Mouse (Mus musculus): ENCODE measurements at regions not wholly inside any gene's neighbourhood (a gene's known extent, or its start where the extent isn't known, plus 50 kb on each side); places are given as distances from the start of the nearest gene placed in this dataset.

- no peak overlapping the region for H3K4me3 ChIP-seq (ENCODE audit: low read depth, low read length)
These were observed 539.2 kb downstream of the Gm19410 start for GRCm38 (mm10) chr8:36304809-36305208.

GRCm38 (mm10) chr8:36306336-36306735, 540.7 kb downstream of the Gm19410 start:
- no peaks in the 10 kb centered on the region for H3K27me3 ChIP-seq (replicated peaks; ENCODE audit: control insufficient read depth, insufficient read depth, low read length)
- H3K4me3 ChIP-seq (ENCODE audit: low read depth, low read length), result no peak overlapping the region
- no peaks in the 10 kb centered on the region for H3K36me3 ChIP-seq (ENCODE audit: control insufficient read depth, insufficient read depth, low read length)
- H3K4me2 ChIP-seq (ENCODE audit: low read length), result no peak overlapping the region
- no peak for ATAC-seq (replicated peaks; ENCODE audit: low FRiP score, low TSS enrichment, low read depth)
- DNase-seq (ENCODE audit: low spot score), result no peak
- WGBS, result 80% methylated on average over 4 of the region's 4 CpGs
- no peaks in the 10 kb centered on the region for H3K9me3 ChIP-seq (ENCODE audit: control insufficient read depth, low read length)
- H3K4me1 ChIP-seq (replicated peaks; ENCODE audit: control insufficient read depth, insufficient read depth, low read length), result no peaks in the 10 kb centered on the region
- no peak overlapping the region for H3K27ac ChIP-seq (ENCODE audit: low read depth)
- H3K9ac ChIP-seq (ENCODE audit: low read length), result no peak overlapping the region

More at GRCm38 (mm10) chr8:36304809-36305208, 539.2 kb downstream of the Gm19410 start:
- H3K9me3 ChIP-seq (ENCODE audit: control insufficient read depth, low read length), result no peaks in the 10 kb centered on the region
- no peaks in the 10 kb centered on the region for H3K36me3 ChIP-seq (ENCODE audit: control insufficient read depth, insufficient read depth, low read length)
- DNase-seq (ENCODE audit: low spot score) (no peak), ATAC-seq (replicated peaks; ENCODE audit: low FRiP score, low TSS enrichment, low read depth) (no peak)
- H3K27ac ChIP-seq (ENCODE audit: low read depth), result no peak overlapping the region
- H3K27me3 ChIP-seq (replicated peaks; ENCODE audit: control insufficient read depth, insufficient read depth, low read length), result no peaks in the 10 kb centered on the region
- H3K9ac ChIP-seq (ENCODE audit: low read length), result no peak overlapping the region
- 89% methylated on average over 10 of the region's 10 CpGs for whole genome bisulfite sequencing
- no peaks in the 10 kb centered on the region for H3K4me1 ChIP-seq (replicated peaks; ENCODE audit: control insufficient read depth, insufficient read depth, low read length)
- no peak overlapping the region for H3K4me2 ChIP-seq (ENCODE audit: low read length)

- DNase-seq (ENCODE audit: low spot score) (no peak), ATAC-seq (replicated peaks; ENCODE audit: low FRiP score, low TSS enrichment, low read depth) (no peak)
- Histone ChIP-seq H3K4me1 (replicated peaks; ENCODE audit: control insufficient read depth, insufficient read depth, low read length) (no peaks in the 10 kb centered on the region), H3K4me3 (ENCODE audit: low read depth, low read length) (no peak overlapping the region), H3K36me3 (ENCODE audit: control insufficient read depth, insufficient read depth, low read length) (no peaks in the 10 kb centered on the region), H3K4me2 (ENCODE audit: low read length) (no peak overlapping the region), H3K9ac (ENCODE audit: low read length) (no peak overlapping the region), H3K27me3 (replicated peaks; ENCODE audit: control insufficient read depth, insufficient read depth, low read length) (no peaks in the 10 kb centered on the region), H3K27ac (ENCODE audit: low read depth) (no peak overlapping the region), H3K9me3 (ENCODE audit: control insufficient read depth, low read length) (no peaks in the 10 kb centered on the region)
- 83% methylated on average over 8 of the region's 8 CpGs for WGBS
These were observed 541.9 kb downstream of the Gm19410 start for GRCm38 (mm10) chr8:36307496-36307895.

GRCm38 (mm10) chr8:36308056-36308455, 542.5 kb downstream of the Gm19410 start:
- DNase-seq (ENCODE audit: low spot score) (no peak), ATAC-seq (replicated peaks; ENCODE audit: low FRiP score, low TSS enrichment, low read depth) (no peak)
- no peak overlapping the region for H3K9ac ChIP-seq (ENCODE audit: low read length)
- no peak overlapping the region for H3K4me2 ChIP-seq (ENCODE audit: low read length)
- no peak overlapping the region for H3K27ac ChIP-seq (ENCODE audit: low read depth)
- no peaks in the 10 kb centered on the region for H3K4me1 ChIP-seq (replicated peaks; ENCODE audit: control insufficient read depth, insufficient read depth, low read length)
- no peaks in the 10 kb centered on the region for H3K9me3 ChIP-seq (ENCODE audit: control insufficient read depth, low read length)
- no peaks in the 10 kb centered on the region for H3K36me3 ChIP-seq (ENCODE audit: control insufficient read depth, insufficient read depth, low read length)
- H3K27me3 ChIP-seq (replicated peaks; ENCODE audit: control insufficient read depth, insufficient read depth, low read length), result no peaks in the 10 kb centered on the region
- 72% methylated on average over 2 of the region's 2 CpGs for WGBS
- no peak overlapping the region for H3K4me3 ChIP-seq (ENCODE audit: low read depth, low read length)

- Histone ChIP-seq H3K9me3 (ENCODE audit: control insufficient read depth, low read length) (no peaks in the 10 kb centered on the region), H3K9ac (ENCODE audit: low read length) (no peak overlapping the region), H3K4me1 (replicated peaks; ENCODE audit: control insufficient read depth, insufficient read depth, low read length) (no peaks in the 10 kb centered on the region), H3K36me3 (ENCODE audit: control insufficient read depth, insufficient read depth, low read length) (no peaks in the 10 kb centered on the region), H3K27ac (ENCODE audit: low read depth) (no peak overlapping the region), H3K4me2 (ENCODE audit: low read length) (no peak overlapping the region), H3K4me3 (ENCODE audit: low read depth, low read length) (no peak overlapping the region), H3K27me3 (replicated peaks; ENCODE audit: control insufficient read depth, insufficient read depth, low read length) (no peaks in the 10 kb centered on the region)
- ATAC-seq (replicated peaks; ENCODE audit: low FRiP score, low TSS enrichment, low read depth), result no peak
- DNase-seq (ENCODE audit: low spot score), result no peak
- WGBS, result 85% methylated on average over 6 of the region's 6 CpGs
These were observed 543.7 kb downstream of the Gm19410 start for GRCm38 (mm10) chr8:36309326-36309725.

- Histone ChIP-seq H3K27ac (ENCODE audit: low read depth) (no peak overlapping the region), H3K27me3 (replicated peaks; ENCODE audit: control insufficient read depth, insufficient read depth, low read length) (no peaks in the 10 kb centered on the region), H3K36me3 (ENCODE audit: control insufficient read depth, insufficient read depth, low read length) (no peaks in the 10 kb centered on the region), H3K9me3 (ENCODE audit: control insufficient read depth, low read length) (no peaks in the 10 kb centered on the region), H3K9ac (ENCODE audit: low read length) (no peak overlapping the region), H3K4me1 (replicated peaks; ENCODE audit: control insufficient read depth, insufficient read depth, low read length) (no peaks in the 10 kb centered on the region), H3K4me3 (ENCODE audit: low read depth, low read length) (no peak overlapping the region), H3K4me2 (ENCODE audit: low read length) (no peak overlapping the region)
- ATAC-seq (replicated peaks; ENCODE audit: low FRiP score, low TSS enrichment, low read depth) (no peak), DNase-seq (ENCODE audit: low spot score) (no peak)
- WGBS, result 77% methylated on average over 10 of the region's 10 CpGs
These were observed 544.4 kb downstream of the Gm19410 start for GRCm38 (mm10) chr8:36309952-36310351.

GRCm38 (mm10) chr8:36311734-36312133, 546.1 kb downstream of the Gm19410 start:
- Histone ChIP-seq H3K27me3 (replicated peaks; ENCODE audit: control insufficient read depth, insufficient read depth, low read length) (no peaks in the 10 kb centered on the region), H3K9me3 (ENCODE audit: control insufficient read depth, low read length) (no peaks in the 10 kb centered on the region), H3K27ac (ENCODE audit: low read depth) (no peak overlapping the region), H3K4me3 (ENCODE audit: low read depth, low read length) (no peak overlapping the region), H3K9ac (ENCODE audit: low read length) (no peak overlapping the region), H3K4me2 (ENCODE audit: low read length) (no peak overlapping the region), H3K4me1 (replicated peaks; ENCODE audit: control insufficient read depth, insufficient read depth, low read length) (no peaks in the 10 kb centered on the region), H3K36me3 (ENCODE audit: control insufficient read depth, insufficient read depth, low read length) (no peaks in the 10 kb centered on the region)
- no peak for DNase-seq (ENCODE audit: low spot score)
- no peak for ATAC-seq (replicated peaks; ENCODE audit: low FRiP score, low TSS enrichment, low read depth)
- 74% methylated on average over 5 of the region's 5 CpGs for WGBS

GRCm38 (mm10) chr8:36312963-36313362, 547.4 kb downstream of the Gm19410 start:
- no peak overlapping the region for H3K9ac ChIP-seq (ENCODE audit: low read length)
- ATAC-seq (replicated peaks; ENCODE audit: low FRiP score, low TSS enrichment, low read depth) (no peak), DNase-seq (ENCODE audit: low spot score) (no peak)
- no peaks in the 10 kb centered on the region for H3K9me3 ChIP-seq (ENCODE audit: control insufficient read depth, low read length)
- no peaks in the 10 kb centered on the region for H3K27me3 ChIP-seq (replicated peaks; ENCODE audit: control insufficient read depth, insufficient read depth, low read length)
- no peaks in the 10 kb centered on the region for H3K36me3 ChIP-seq (ENCODE audit: control insufficient read depth, insufficient read depth, low read length)
- WGBS, result 74% methylated on average over 3 of the region's 3 CpGs
- H3K27ac ChIP-seq (ENCODE audit: low read depth), result no peak overlapping the region
- no peaks in the 10 kb centered on the region for H3K4me1 ChIP-seq (replicated peaks; ENCODE audit: control insufficient read depth, insufficient read depth, low read length)
- H3K4me2 ChIP-seq (ENCODE audit: low read length), result no peak overlapping the region
- no peak overlapping the region for H3K4me3 ChIP-seq (ENCODE audit: low read depth, low read length)

GRCm38 (mm10) chr8:36318396-36318795, 552.8 kb downstream of the Gm19410 start:
- WGBS, result 79% methylated on average over 2 of the region's 2 CpGs
- Histone ChIP-seq H3K4me2 (ENCODE audit: low read length) (no peak overlapping the region), H3K27ac (ENCODE audit: low read depth) (no peak overlapping the region), H3K4me1 (replicated peaks; ENCODE audit: control insufficient read depth, insufficient read depth, low read length) (no peaks in the 10 kb centered on the region), H3K4me3 (ENCODE audit: low read depth, low read length) (no peak overlapping the region), H3K27me3 (replicated peaks; ENCODE audit: control insufficient read depth, insufficient read depth, low read length) (no peaks in the 10 kb centered on the region), H3K9ac (ENCODE audit: low read length) (no peak overlapping the region), H3K9me3 (ENCODE audit: control insufficient read depth, low read length) (no peaks in the 10 kb centered on the region), H3K36me3 (ENCODE audit: control insufficient read depth, insufficient read depth, low read length) (no peaks in the 10 kb centered on the region)
- ATAC-seq (replicated peaks; ENCODE audit: low FRiP score, low TSS enrichment, low read depth) (no peak), DNase-seq (ENCODE audit: low spot score) (no peak)
